Mouse (Mus musculus) cerebellum, adult 2 months (tissue): Measurements from ENCODE around the gene Npr1.

Experiments
- CTCF ChIP-seq: fragments of 200-500 bp; IDR thresholded peaks from 2 replicates; pipeline ENCODE4 v1.5.1; 2011; ENCODE audit warnings: low read depth, mild to moderate bottlenecking, control low read depth, low read length, moderate library complexity, borderline replicate concordance; ENCODE audit not compliant: insufficient read depth
- POLR2A ChIP-seq: fragments of 200-500 bp; IDR thresholded peaks from 2 replicates; pipeline ENCODE4 v1.6.1; 2011; ENCODE audit warnings: low read length, control low read depth, borderline replicate concordance; ENCODE audit not compliant: insufficient read depth

GRCm38 (mm10) chr3:90475151-90475830 is 9.6 kb upstream of the Npr1 start:
- no peak for TF ChIP-seq CTCF
- TF ChIP-seq POLR2A: no peak
